Mouse (Mus musculus): ENCODE data around the gene Gramd1c. TPM values are rescaled to one million over a fixed set of nuclear protein-coding genes. Genes with fewer than 3 reads are reported as not detected.

The Gramd1c gene
- total RNA-seq (2018; cell fraction: chromatin; rRNA removed) = 1 to 10 TPM in 13 of 26 experiments, under 1 TPM in 13; 0.29 to 3.8 (median 1.1) TPM
- under 1 TPM; 0.08 to 0.86 (median 0.35) TPM for total RNA-seq (2018; cell fraction: cytosol; rRNA removed)
- total RNA-seq (2018; cell fraction: nucleus; rRNA removed) = 1 to 10 TPM in 9 of 26 experiments, under 1 TPM in 17; 0.28 to 3.1 (median 0.76) TPM
- polyA plus RNA-seq (2018) = 0.23 to 0.32 TPM (median 0.32 TPM) in 3 replicates

- H3K4me3 ChIP-seq (ENCODE audit: inconsistent target) = peak within 1 kb of the TSS; percentile 14; the same call in 1 of the 2 replicates
- WGBS (ENCODE audit: missing documents) = 13% methylated on average over 32 of the region's 45 CpGs
Observed at GRCm38 (mm10) chr16:44063025-44063894, at the start of gene Gramd1c. Gene Gramd1c (minus strand): TSS chr16:44063345.

DNA sequence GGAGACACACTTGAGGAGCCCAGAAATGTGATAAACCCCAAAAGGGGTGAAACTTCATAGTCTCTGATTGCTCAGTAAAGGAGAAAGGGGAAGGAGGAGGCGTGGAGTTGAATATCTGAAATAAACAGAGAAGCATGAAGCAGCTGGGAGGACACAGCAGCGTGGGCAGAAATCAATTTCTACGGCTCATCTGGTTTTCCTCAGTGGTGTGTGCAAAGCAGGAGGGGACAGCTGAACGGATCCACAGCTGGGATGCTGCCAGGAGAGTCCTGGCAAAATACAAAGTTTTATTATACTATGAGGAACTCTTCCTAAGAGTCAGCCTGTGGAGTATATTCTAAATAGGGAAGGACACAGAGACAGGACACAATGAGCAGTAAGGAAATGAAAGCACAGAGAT, 45.9 kb upstream of the Gramd1c start:
- no peak overlapping the region for H3K4me3 ChIP-seq (ENCODE audit: inconsistent target)
- no peak overlapping the region for H3K27ac ChIP-seq
- H3K79me2 ChIP-seq (ENCODE audit: inconsistent target) = peaks cover 94% of the 10 kb centered on the region
- WGBS (ENCODE audit: missing documents) = 95% methylated on average over 4 of the region's 4 CpGs
- H3K36me3 ChIP-seq (ENCODE audit: inconsistent target) = peaks cover 94% of the 10 kb centered on the region

More at GRCm38 (mm10) chr16:44063025-44063894, at the start of gene Gramd1c:
- no peak within 1 kb of the TSS for H3K27ac ChIP-seq
- H3K79me2 ChIP-seq (ENCODE audit: inconsistent target) = no peaks in the 10 kb centered on the region
- no peaks in the 10 kb centered on the region for H3K36me3 ChIP-seq (ENCODE audit: inconsistent target)

GRCm38 (mm10) chr16:44105211-44105610, 42.1 kb upstream of the Gramd1c start:
- no peak overlapping the region for H3K27ac ChIP-seq
- H3K36me3 ChIP-seq (ENCODE audit: inconsistent target) = peaks cover 94% of the 10 kb centered on the region
- 100% methylated on average over 2 of the region's 2 CpGs for WGBS (ENCODE audit: missing documents)
- no peak overlapping the region for H3K4me3 ChIP-seq (ENCODE audit: inconsistent target)
- H3K79me2 ChIP-seq (ENCODE audit: inconsistent target) = peaks cover 94% of the 10 kb centered on the region

DNA sequence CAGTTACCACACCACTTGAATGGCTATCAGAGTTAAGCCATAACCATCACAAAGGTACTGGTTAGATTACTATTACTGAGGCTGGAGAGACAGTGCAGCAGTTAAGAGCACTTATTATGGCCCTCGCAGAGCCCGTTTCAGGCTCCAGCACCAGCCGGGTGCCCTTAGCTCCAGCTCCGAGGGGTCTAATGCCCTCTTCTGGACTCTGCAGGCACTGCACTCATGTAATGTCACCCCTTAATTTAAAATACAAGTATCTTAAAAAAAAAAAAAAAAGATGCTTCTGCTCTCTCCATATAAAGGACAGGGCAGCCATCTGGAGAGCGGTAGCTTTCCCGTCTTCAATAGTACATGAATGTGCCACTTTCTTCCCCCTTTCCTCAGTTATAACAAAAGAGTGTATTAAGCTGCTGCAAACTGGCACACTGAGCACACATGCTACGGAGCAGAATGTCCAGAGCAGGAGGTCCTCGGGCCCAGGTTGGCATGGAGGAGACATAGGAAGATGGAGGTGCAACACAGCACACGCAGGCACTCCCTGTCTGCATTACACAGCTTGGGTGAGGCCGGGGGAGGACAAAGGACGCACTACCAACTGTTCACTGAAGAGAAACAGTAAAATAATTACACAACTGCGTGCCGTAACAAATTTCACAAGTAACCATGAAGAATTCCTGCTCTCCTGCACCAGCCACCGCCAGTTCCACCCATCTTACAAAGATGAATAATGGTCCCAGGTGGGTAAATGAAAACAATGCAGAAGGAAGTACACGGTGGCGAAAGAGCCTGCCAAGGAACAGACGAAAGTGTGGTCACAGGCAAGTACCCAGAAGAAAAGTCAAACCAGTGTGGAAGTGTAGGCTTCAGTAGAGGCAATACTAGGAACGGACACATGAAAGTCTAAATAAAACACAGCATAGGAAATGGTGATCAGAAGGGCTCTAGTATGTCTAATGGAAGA, 40.9 kb upstream of the Gramd1c start:
- Histone ChIP-seq H3K79me2 (ENCODE audit: inconsistent target) (peaks cover 93% of the 10 kb centered on the region), H3K4me3 (ENCODE audit: inconsistent target) (no peak overlapping the region), H3K36me3 (ENCODE audit: inconsistent target) (peaks cover 94% of the 10 kb centered on the region), H3K27ac (no peak overlapping the region)
- 77% methylated on average over 14 of the region's 18 CpGs for WGBS (ENCODE audit: missing documents)

DNA sequence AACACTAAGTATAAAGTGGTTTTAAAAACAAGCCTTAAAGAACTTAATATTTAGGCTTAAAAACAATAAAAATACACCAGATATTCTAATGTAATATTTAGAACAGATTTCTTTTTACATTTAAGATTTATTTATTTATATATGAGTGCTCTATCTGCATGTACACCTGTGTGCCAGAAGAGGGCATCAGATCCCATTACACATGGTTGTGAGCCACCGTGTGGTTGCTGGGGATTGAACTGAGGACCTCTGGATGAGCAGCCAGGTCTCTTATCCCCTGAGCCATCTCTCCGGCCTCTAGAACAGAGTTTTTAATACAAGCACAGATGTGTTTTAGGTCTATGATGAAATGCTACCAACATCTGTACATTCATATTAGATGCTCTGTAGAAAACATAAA, 39.8 kb upstream of the Gramd1c start:
- WGBS (ENCODE audit: missing documents) = 89% methylated on average over 2 of the region's 2 CpGs
- Histone ChIP-seq H3K4me3 (ENCODE audit: inconsistent target) (no peak overlapping the region), H3K36me3 (ENCODE audit: inconsistent target) (peaks cover 94% of the 10 kb centered on the region)

DNA sequence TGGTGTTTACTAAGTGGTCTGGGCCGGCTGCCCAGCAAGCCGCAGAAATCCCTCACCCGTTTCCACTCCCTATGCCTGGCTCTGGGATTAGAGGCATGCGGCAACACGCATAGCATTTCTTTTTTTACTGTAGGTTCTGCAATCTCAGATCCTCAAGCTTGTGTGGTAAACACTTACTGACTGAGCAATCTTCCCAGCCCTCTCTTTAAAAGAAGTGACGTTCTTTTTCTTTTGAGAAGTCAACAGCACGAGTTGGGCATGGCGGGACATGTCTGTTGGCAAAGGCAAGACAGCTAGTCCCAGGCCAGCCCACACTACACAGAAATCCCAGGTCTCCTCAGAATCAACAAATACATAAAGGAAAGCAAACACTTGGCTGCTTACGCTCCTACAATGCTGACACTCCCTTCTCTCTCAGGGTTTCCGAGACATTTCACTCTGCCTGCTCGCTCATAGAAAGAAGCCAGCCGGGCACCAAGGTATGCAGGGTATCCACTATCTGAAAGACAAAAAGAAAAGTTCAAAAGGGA, 38.1 kb upstream of the Gramd1c start:
- H3K4me3 ChIP-seq (ENCODE audit: inconsistent target) = no peak overlapping the region
- peaks cover 93% of the 10 kb centered on the region for H3K36me3 ChIP-seq (ENCODE audit: inconsistent target)
- peaks cover 92% of the 10 kb centered on the region for H3K79me2 ChIP-seq (ENCODE audit: inconsistent target)
- WGBS (ENCODE audit: missing documents) = 98% methylated on average over 12 of the region's 12 CpGs
- no peak overlapping the region for H3K27ac ChIP-seq

More for the DNA sequence above, 39.8 kb upstream of the Gramd1c start:
- Histone ChIP-seq H3K27ac (no peak overlapping the region), H3K79me2 (ENCODE audit: inconsistent target) (peaks cover 93% of the 10 kb centered on the region)

DNA sequence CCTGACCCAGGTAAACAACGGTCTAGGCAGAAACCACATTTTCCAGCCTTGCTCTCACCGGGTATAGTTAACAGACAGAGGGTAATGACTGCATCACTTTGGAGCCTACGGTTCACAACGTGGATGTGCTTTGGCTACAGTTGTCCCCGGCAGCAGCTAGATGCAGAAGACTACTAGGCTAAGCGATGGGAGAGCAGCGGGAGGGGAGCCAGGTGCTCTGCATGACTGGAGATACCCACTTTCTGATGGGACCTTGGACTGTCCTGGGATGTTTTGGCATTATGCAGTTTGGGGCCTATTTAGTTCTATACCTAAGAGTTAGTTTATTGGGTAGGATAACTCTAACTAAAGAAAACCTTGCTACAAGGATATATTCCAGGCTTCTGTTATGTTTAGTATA, 36.2 kb upstream of the Gramd1c start:
- H3K36me3 ChIP-seq (ENCODE audit: inconsistent target) = peaks cover 98% of the 10 kb centered on the region
- WGBS (ENCODE audit: missing documents) = 96% methylated on average over 7 of the region's 7 CpGs

DNA sequence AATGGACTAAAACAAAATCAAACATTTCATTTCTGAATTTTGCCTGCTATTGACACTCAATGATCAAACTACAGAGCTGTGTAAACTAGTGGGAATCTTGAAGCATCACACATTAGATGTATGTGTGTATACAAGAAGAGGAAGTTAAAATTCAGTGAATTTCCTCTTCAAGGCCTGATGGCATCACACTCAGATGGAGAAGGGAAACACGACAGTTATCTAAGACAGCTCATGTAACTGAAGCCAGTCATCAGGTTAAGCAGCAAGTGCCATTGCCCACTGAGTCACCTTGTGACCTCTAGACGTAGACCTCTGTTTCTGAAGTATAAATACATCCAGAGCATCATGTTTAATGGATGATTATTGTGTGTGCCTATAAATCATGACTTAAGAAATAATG, 24.5 kb upstream of the Gramd1c start:
- peaks cover 15% of the 10 kb centered on the region; the same call in 1 of the 2 replicates for H3K79me2 ChIP-seq (ENCODE audit: inconsistent target)
- H3K36me3 ChIP-seq (ENCODE audit: inconsistent target) = peaks cover 86% of the 10 kb centered on the region
- 18% methylated on average over 2 of the region's 2 CpGs for WGBS (ENCODE audit: missing documents)
- no peak overlapping the region for H3K4me3 ChIP-seq (ENCODE audit: inconsistent target)
- H3K27ac ChIP-seq = no peak overlapping the region

More for the DNA sequence above, 36.2 kb upstream of the Gramd1c start:
- H3K4me3 ChIP-seq (ENCODE audit: inconsistent target) = no peak overlapping the region
- H3K27ac ChIP-seq = no peak overlapping the region
- H3K79me2 ChIP-seq (ENCODE audit: inconsistent target) = peaks cover 95% of the 10 kb centered on the region

DNA sequence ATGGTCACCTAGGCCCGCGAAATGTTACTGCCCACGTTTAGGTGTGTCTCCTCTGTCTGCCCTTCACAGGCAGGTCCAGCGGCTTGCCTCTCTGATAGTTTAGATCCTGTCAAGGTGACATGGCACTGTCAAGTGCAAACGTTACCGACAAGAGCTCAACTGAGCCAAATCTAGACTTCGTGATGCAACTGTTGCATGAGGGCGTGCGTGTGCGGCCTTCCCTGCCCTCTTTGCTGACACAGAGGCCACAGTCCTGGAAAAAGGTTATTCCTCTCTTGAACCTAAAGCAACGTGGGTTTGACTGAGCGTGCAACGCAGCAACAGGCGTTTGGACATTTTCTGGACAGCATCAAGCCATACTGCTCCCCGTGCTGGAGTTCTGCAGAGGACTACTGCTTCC, 1.8 kb downstream of the Gramd1c start:
- 96% methylated on average over 15 of the region's 15 CpGs for WGBS (ENCODE audit: missing documents)
- Histone ChIP-seq H3K4me3 (ENCODE audit: inconsistent target) (no peak overlapping the region), H3K27ac (no peak overlapping the region), H3K36me3 (ENCODE audit: inconsistent target) (no peaks in the 10 kb centered on the region), H3K79me2 (ENCODE audit: inconsistent target) (no peaks in the 10 kb centered on the region)

- WGBS (ENCODE audit: missing documents) = 91% methylated on average over 18 of the region's 18 CpGs
- Histone ChIP-seq H3K79me2 (ENCODE audit: inconsistent target) (no peaks in the 10 kb centered on the region), H3K36me3 (ENCODE audit: inconsistent target) (no peaks in the 10 kb centered on the region), H3K4me3 (ENCODE audit: inconsistent target) (no peak overlapping the region), H3K27ac (no peak overlapping the region)
Observed at GRCm38 (mm10) chr16:44060604-44061286, 2.4 kb downstream of the Gramd1c start.

DNA sequence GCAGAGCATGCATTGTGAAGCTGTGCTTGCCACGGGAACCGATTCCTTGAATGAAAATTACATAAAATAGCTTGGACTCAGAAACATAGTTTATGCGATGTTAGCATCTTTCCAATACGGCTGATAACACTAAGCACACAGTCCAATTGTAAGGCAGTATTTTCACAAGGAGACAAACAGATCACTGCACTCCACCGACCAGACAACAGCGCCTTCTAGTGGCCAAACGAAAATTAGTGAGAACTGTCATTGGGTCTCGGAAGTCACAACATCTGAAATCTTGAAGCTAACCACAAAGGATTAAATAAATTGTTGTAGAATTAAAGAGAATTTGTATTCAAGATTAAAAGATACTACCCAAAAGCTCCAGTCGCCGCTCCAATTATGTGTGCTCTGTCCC, 4.4 kb downstream of the Gramd1c start:
- Histone ChIP-seq H3K36me3 (ENCODE audit: inconsistent target) (no peaks in the 10 kb centered on the region), H3K4me3 (ENCODE audit: inconsistent target) (no peak overlapping the region), H3K79me2 (ENCODE audit: inconsistent target) (no peaks in the 10 kb centered on the region), H3K27ac (no peak overlapping the region)
- WGBS (ENCODE audit: missing documents) = 22% methylated on average over 10 of the region's 10 CpGs

DNA sequence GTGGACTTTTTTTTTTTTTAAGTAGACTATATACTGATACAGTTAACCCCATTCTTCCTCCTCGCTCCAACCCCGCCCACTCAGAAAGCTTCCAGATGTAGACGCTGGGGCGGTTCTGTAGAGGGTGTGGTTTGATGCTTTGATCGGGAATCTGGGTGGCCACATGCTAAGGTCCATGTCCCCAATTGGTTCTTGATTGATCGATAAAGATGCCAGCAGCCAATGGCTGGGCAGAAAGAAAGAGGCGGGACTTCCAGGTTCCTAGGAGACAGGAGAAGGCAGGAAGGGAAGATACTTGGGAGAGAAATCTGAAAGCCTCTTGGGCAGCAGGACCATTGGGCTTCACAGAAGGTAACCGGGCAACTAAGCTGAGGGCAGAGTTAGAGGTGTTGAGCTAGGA, 7.4 kb downstream of the Gramd1c start:
- Histone ChIP-seq H3K36me3 (ENCODE audit: inconsistent target) (no peaks in the 10 kb centered on the region), H3K79me2 (ENCODE audit: inconsistent target) (no peaks in the 10 kb centered on the region), H3K4me3 (ENCODE audit: inconsistent target) (no peak overlapping the region), H3K27ac (no peak overlapping the region)
- WGBS (ENCODE audit: missing documents) = 90% methylated on average over 7 of the region's 8 CpGs

DNA sequence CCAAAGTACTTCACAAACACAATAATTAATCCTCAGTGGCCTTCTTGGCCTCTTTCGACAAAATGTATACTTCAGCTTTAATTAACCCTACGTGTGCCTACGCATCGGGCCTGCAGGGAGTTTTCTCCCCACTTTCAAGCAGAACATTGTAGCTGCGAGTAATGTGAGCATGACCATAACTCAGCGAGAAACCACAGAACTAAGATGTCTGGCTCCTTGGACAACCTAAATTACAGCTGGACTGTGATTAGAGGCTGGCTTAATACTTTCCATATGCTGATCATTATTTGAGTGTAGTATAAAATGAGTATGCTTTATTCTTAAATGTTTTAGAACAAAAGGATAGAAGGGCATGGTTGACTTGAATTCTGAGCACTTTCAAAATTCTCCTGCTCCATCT, 9.9 kb downstream of the Gramd1c start:
- Histone ChIP-seq H3K4me3 (ENCODE audit: inconsistent target) (no peak overlapping the region), H3K79me2 (ENCODE audit: inconsistent target) (no peaks in the 10 kb centered on the region), H3K36me3 (ENCODE audit: inconsistent target) (no peaks in the 10 kb centered on the region), H3K27ac (no peak overlapping the region)
- WGBS (ENCODE audit: missing documents) = 85% methylated on average over 6 of the region's 6 CpGs

GRCm38 (mm10) chr16:44052390-44052789, 10.8 kb downstream of the Gramd1c start:
- Histone ChIP-seq H3K27ac (no peak overlapping the region), H3K79me2 (ENCODE audit: inconsistent target) (no peaks in the 10 kb centered on the region), H3K36me3 (ENCODE audit: inconsistent target) (no peaks in the 10 kb centered on the region), H3K4me3 (ENCODE audit: inconsistent target) (no peak overlapping the region)
- 61% methylated on average over 6 of the region's 6 CpGs for WGBS (ENCODE audit: missing documents)

Measured in macrophage (primary cell).